Mouse (Mus musculus) cerebellum, postnatal 10 days (tissue): ENCODE measurements around the gene Ren1.

Experiments used
- DNase-seq, 2 experiments: peaks; one replicate each; pipeline ENCODE4 v3.0.0; 2021; ENCODE audit warnings: mixed read lengths in 2 of 2

Ren1 gene

GRCm38 (mm10) chr1:133379254-133379985 is 29.1 kb downstream of the Ren1 start:
- DNase-seq: peak in 1 of 2 experiments; percentile 48

- no peak for DNase-seq
Measured at GRCm38 (mm10) chr1:133379986-133380320, 29.6 kb downstream of the Ren1 start.

DNA sequence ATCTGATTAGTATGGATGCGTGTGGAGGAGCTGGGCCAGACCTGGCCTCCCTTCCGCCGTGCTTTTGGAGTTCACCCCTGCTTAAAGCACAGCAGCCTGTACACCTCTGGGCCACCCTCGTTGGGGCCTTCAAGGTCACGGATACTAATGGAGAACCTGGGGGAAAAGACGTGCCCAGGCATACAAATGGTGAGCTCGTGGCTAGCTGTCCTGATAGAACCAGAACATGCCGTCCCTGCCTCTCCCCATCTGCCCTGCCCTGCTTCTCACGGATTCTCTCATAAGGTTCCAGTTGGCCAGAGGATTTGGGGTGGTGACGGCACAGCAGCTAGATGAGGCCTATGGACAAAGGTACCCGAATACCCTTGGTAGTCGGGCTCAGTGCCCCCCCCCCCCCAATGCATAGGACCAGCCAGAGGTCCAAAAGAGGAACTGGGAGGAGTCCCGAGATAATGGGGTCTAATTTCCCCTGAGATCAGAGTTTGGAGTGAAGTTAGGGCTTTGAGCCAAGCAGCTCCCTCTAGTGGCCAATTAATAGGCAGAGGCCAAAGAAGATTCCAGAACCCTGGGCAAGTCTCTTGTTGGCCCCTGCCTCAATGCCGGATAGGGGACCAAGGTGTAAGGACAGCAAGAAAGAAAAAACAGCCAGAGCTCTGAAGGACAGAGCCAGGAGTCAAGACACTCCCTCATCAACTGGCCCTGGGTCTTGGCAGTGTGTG is 30.2 kb downstream of the Ren1 start:
- DNase-seq: peak; percentile 69 to 83

- DNase-seq: peak; percentile 90 to 93
Measured at GRCm38 (mm10) chr1:133382008-133382407, 31.7 kb downstream of the Ren1 start.

- DNase-seq: no peak
Measured at GRCm38 (mm10) chr1:133382552-133383155, 32.3 kb downstream of the Ren1 start.

DNA sequence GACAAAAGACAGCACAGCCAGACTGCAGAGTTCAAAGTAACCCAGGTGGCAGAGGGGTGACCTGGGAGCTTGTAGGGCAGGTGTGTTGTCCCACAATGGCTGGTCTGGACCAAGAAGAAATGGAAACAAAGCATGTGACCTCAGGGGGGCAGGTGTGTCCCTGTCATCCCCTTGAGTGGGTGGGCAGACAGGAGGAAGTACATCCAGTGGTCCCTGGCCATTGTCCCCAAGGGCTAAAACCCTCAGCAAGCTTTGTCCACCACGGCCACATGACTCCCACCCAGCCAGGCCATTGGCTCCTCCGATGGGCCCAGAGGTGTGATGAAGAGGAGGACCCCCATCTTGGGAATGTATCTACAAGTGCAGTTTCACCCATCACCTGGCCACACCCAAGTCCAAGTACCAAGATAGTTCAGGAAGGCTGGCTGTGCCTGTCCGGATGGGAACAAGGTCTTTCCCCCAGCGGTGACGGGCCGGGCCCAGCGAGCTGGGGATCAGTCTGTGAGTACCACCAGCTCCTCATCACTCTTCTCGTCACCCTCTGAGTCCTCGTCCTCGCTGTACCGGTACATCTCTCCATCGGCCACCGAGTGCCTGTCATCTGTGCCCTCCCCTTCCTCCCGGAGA is 33.0 kb downstream of the Ren1 start:
- no peak for DNase-seq

DNA sequence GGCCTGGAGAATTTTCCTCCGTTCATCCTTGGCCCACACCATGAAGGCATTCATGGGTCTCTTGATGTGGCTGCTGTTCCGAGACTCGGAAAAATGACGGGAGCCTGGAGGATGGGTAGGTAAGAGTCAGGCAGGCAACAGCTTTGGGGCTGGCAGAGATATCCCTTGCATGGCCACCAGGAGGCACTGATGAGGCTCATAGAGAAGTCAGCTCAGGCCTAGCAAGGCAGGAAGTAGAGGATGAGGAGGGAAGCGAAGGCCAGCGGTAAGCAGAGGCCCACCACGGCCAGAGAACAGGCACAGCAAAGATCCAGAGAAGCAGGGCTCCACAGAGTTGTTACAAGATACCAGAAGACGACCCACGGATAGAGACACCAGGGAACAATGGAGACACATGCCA is 35.2 kb downstream of the Ren1 start:
- peak; percentile 87 for DNase-seq

GRCm38 (mm10) chr1:133386209-133386608 is 35.9 kb downstream of the Ren1 start:
- peak in 1 of 2 experiments; percentile 11 for DNase-seq

GRCm38 (mm10) chr1:133387539-133388268 is 37.4 kb downstream of the Ren1 start:
- peak; percentile 60 to 70 for DNase-seq

DNA sequence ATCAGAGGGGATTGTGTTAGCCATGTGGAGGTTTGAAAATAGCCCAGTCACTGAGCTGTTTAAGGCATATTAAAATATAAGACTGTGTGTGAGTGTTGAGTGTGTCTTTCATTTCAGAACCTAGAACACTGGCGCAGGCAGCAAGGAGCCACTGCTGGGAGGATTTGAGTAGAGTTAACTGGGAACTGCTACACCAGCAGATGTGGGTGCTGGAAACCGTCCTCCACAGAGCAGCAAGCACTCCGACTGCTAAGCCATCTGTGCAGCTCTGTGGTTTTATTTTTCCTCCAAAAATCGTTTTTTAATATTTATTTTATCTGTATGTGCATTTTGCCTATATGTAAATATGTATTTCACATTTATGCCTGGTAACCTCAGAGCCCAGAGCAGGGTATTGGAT is 44.4 kb downstream of the Ren1 start:
- DNase-seq: no peak

DNA sequence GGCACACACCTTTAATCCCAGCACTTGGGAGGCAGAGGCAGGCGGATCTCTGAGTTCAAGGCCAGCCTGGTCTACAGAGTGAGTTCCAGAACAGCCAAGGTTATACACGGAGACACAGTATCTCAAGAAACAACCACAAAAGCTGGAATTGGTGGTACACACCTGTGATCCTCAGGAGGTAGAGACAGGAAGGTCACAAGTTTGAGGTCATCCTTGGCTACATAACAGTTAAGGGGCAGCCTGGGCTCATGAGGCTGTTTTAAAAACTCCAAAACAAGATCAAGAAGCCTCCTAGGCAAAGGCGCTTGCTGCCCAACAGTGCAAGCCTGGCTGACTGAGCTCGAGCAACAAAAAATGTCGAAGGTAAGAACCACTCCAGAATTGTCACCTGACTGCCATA is 46.4 kb downstream of the Ren1 start:
- DNase-seq: no peak

DNA sequence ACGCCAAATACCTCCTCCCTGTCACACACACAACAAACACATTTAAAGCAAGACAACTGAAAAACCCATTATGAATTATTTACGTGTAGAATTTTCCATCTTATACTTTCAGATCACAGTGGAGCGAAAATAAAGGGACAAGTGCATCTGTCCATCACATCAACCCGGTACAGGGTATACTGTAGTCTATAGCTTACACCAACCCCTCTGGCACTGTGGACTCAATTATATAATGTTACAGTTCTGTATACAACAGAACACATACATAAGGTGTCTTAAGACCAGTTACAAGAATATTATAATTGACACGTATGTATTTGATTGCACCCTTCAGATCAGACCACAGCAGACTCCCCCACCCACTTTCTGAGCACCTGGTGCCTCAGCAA is 46.8 kb downstream of the Ren1 start:
- DNase-seq: no peak

DNA sequence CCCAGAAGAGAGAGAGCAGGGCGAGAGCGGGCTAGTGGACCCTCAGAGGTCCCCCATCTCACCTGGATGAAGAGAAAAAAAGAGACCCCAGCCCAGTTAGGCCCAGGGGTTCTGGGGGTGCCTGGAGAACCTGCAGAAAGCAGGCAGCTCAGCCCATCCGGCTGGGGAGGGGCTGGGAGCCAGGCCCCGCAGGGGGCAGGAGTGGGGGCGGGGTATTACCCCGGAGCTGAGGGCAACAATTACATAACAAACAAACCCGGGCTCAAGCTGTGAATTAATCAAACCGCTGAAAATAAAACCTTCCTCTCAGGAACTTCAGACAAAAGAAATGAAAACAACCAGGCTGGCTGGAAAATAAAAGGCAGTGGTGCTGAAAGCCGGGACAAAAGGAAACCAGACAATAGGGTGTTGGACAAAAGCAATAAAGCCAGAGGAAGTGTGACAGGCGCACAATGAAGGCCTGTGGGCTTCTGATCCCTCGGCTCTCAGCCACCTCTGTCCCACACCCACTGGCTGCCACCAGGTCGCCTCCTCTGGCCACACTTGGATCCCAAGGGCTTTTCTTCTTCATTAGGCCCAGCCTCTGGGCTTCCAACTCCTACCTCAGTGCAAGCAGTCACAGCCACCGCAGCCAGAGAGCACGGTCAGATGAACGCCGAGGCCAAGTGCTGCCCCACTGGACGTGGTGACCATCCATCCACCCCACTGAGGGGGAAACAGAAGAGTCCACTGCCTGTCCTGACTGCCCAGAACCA is 47.4 kb downstream of the Ren1 start:
- peak; percentile 49 to 63 for DNase-seq

DNA sequence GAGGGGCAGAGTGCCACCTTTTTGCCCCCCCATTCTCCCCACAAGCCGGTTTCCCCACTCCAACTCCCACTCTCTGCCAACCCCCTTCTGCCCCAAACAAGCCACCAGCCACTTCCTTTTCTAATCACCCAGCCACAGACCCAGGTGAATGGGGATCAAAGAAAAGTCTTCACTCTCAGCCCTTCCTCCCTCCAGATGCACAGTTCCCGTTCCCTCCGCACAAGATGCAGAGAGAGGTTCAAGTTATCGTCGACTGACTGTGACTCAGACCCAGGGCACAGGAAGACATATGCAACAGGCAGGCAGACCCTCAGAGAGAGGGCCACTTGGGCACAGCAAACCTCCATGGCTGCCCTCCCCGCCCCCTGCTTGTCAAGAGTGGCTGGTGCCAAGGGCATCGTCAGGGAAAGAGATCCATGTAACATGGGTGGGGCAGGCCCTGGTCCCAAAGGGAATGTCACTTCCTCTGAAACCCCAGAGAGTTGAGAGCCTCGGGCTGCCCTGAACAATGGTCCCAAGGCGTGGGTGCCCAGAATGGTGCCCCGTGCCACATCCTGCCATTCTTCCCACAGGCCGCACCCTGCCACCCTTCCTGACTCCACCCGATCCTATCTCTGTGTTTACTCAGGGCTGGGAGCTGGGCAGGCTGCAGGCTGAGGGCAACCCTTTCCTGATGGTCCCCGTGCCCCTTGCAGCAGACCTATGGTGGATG is 49.9 kb downstream of the Ren1 start:
- no peak for DNase-seq

DNA sequence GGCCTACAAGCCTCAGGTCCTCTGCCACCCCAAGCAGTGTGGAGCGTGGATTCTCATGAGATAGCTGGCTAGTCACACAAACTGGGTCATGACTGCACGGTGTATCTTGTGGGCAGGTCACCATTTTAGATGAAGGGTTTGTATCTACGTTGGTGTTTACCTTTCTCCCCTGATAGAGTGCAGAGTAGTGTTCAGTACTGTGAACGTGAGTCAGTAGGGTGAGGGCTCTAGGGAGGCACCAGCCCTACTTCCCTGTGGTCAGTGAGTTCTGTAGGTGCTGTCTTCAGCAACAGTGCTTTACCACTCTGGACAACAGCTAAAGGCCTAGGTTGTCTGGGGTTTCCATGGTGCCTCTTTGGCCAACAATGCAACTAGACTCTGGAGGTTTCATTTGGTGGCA is 53.7 kb downstream of the Ren1 start:
- DNase-seq: no peak

DNA sequence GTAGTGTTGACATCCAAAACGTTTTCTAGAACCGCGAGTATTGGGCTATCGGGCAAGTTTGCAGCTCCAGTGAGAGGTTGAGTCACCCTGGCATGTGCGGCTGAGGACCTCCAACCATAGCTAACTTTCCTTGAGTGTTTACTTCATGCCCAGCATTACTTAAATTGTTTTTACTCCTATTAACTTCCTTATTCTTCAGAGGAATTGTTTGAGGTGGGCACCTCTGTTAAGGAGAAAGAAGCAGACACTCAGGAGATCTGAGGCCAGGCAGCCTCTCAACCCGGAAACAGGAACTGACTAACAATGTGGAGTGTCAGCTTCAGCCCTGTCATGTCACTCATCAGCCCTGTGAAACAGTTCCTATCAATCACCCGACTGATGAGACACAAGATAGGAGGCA is 56.3 kb downstream of the Ren1 start:
- DNase-seq: no peak

DNA sequence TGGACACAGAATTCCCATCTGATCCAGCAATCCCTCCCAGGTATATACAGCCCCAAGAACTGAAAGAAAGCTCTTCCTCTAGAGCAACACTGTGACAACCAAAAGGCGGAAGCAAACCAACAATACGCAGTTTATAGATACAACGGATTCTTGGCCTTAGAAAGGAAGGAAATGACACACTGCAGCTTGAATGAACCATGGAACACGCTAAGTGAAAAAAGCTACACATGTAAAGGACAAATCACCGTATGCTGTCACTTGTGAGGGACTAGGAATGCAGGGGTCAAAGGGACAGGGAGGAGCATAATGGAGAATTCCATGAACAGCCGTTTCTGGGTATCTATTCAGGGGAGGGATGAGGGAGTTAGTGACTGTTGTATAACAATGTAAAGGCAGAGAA is 57.1 kb downstream of the Ren1 start:
- no peak for DNase-seq

- DNase-seq: no peak
Measured at GRCm38 (mm10) chr1:133408321-133408720, 58.0 kb downstream of the Ren1 start.

GRCm38 (mm10) chr1:133408880-133409516 is 58.7 kb downstream of the Ren1 start:
- DNase-seq: no peak

GRCm38 (mm10) chr1:133409786-133410185 is 59.5 kb downstream of the Ren1 start:
- DNase-seq: no peak
